Mouse (Mus musculus) embryonic facial prominence, embryonic 15.5 days (tissue): ENCODE data around the gene C530008M17Rik. TPM values are rescaled to one million over a fixed set of nuclear protein-coding genes. Genes with fewer than 3 reads are reported as not detected.

ENCODE experiments used
- ATAC-seq: fragments of 200-750 bp; cut with Nextera tagmentation; 2 replicates; pipeline ENCODE4 v1.8.0; 2017; ENCODE audit warnings: low read depth, moderate TSS enrichment; ENCODE audit not compliant: insufficient number of reproducible peaks, low FRiP score, low TSS enrichment
- H3K27ac ChIP-seq: fragments of 300-500 bp; sonication (generic); replicated peaks from 2 replicates; pipeline ENCODE4 v1.5.1; 2015; ENCODE audit warnings: mild to moderate bottlenecking, inconsistent platforms
- H3K27me3 ChIP-seq: fragments of 300-500 bp; sonication (generic); 2 replicates; pipeline ENCODE4 v1.6.1; 2015; ENCODE audit warnings: inconsistent platforms
- H3K36me3 ChIP-seq: fragments of 300-500 bp; sonication (generic); 2 replicates; pipeline ENCODE4 v1.6.1; 2015; ENCODE audit warnings: mild to moderate bottlenecking, inconsistent platforms
- H3K4me1 ChIP-seq: fragments of 300-500 bp; sonication (generic); 2 replicates; pipeline ENCODE4 v1.6.1; 2015; ENCODE audit warnings: inconsistent platforms
- H3K4me2 ChIP-seq: fragments of 300-500 bp; sonication (generic); replicated peaks from 2 replicates; pipeline ENCODE4 v1.6.1; 2015; ENCODE audit warnings: mild to moderate bottlenecking, inconsistent platforms
- H3K4me3 ChIP-seq: fragments of 300-500 bp; sonication (generic); replicated peaks from 2 replicates; pipeline ENCODE4 v1.5.1; 2015; ENCODE audit warnings: mild to moderate bottlenecking, inconsistent platforms
- H3K9ac ChIP-seq: fragments of 300-500 bp; sonication (generic); 2 replicates; pipeline ENCODE4 v1.6.1; 2015; ENCODE audit warnings: inconsistent platforms
- H3K9me3 ChIP-seq: fragments of 300-500 bp; sonication (generic); replicated peaks from 2 replicates; pipeline ENCODE4 v1.6.1; 2016; ENCODE audit warnings: inconsistent platforms
- WGBS: fragments of 180-500 bp; shearing (Covaris S2); methylation state at CpG from one replicate; pipeline ENCODE4 v1.1.7; 2015; 5-methylcytosine and 5-hydroxymethylcytosine counted together
- polyA plus RNA-seq: library from polyadenylated mRNA; unstranded; fragments of >200 nt; fragmentation: Nextera tagmentation; extraction: Ambion mirVana; gene quantifications from 2 replicates; pipeline ENCODE4 v1.2.1, GENCODE M21; 2015

The C530008M17Rik gene
- polyA plus RNA-seq, 1 experiment from 2014 or later: 17.0 TPM

DNA sequence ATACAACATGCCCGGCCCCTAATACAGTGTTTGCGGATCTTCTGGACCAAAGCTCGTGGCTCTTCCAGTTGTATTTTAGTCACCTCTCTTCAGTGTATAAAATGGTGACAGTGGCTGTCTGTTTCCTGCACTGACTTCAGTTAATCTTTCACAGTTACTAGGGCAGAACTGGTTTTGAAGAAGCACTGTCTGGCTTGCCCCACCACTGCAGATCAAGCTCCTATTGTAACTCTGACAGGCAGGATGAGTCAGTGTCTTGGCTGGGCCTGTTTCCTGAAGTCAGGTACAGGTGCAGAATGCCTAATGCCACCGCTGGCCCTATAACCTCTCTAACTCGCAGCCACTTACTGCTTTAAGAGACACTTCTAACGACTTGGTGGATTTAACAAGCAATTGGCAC, 152.7 kb downstream of the C530008M17Rik start:
- no peak for ATAC-seq
- Histone ChIP-seq H3K4me3 (no peak overlapping the region), H3K9me3 (no peaks in the 10 kb centered on the region), H3K4me2 (no peak overlapping the region), H3K36me3 (no peaks in the 10 kb centered on the region), H3K27me3 (no peaks in the 10 kb centered on the region), H3K27ac (no peak overlapping the region), H3K9ac (no peak overlapping the region), H3K4me1 (peaks cover 7% of the 10 kb centered on the region)
- 85% methylated on average over 6 of the region's 6 CpGs for WGBS

DNA sequence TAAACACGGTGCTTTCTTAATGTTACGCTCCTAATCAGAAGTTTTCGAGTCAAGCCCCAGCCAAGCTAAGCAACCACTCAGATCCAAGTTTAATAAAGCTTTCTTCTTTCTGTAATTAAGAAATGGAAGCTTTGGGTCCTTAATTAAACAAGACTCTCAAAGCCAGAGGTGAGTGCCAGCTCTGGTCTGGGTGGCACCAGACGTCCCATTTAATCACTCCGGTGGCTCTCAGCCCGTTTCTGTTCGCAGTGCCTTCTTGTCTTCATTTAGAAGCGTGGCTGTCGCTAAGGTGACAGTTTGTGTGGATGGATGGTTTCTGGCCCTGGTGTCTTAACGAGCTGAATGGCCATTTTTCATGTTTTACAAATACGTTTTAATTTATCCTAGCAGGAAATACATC, 158.7 kb downstream of the C530008M17Rik start:
- H3K4me2 ChIP-seq: no peak overlapping the region
- no peak overlapping the region for H3K4me3 ChIP-seq
- H3K9ac ChIP-seq: no peak overlapping the region
- no peaks in the 10 kb centered on the region for H3K9me3 ChIP-seq
- H3K36me3 ChIP-seq: no peaks in the 10 kb centered on the region
- no peak overlapping the region for H3K27ac ChIP-seq
- WGBS: 65% methylated on average over 11 of the region's 11 CpGs
- ATAC-seq: no peak
- no peaks in the 10 kb centered on the region for H3K27me3 ChIP-seq
- peaks cover 15% of the 10 kb centered on the region for H3K4me1 ChIP-seq

DNA sequence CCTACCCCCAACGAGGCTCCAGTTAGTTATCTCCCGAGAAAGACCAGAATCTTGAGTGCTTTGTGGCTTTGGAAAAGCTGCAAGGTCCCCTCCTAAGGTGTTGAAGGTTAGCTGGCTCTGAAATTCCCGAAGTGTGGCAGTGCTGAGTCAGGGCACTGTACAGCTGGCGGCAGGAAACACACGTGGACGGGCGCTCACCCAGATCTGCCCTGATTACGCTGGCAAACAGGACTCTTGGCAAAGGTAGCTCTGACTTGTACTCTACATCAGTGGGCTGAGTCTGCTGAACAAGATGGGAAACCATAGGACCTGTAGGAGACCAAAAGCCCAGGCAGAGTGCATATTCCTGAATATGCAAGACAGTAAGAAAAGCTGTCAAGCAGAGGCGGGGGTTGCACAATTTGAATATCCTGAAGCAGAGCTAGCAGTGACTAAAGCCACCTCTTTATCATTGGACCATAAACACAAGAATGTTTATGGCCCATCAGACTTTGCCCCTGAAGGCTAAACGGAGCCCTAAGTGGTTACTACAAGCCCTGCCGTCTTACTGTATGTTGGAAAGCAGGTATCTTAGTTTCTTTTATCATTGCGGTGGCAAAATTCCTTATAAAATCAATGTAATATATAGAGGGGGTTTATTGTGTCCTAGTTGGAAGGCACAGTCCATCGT, 159.6 kb downstream of the C530008M17Rik start:
- Histone ChIP-seq H3K4me2 (no peak overlapping the region), H3K36me3 (no peaks in the 10 kb centered on the region), H3K27ac (no peak overlapping the region), H3K9ac (no peak overlapping the region), H3K9me3 (no peaks in the 10 kb centered on the region), H3K4me3 (no peak overlapping the region), H3K4me1 (peaks cover 15% of the 10 kb centered on the region), H3K27me3 (no peaks in the 10 kb centered on the region)
- 78% methylated on average over 13 of the region's 13 CpGs for WGBS
- no peak for ATAC-seq

DNA sequence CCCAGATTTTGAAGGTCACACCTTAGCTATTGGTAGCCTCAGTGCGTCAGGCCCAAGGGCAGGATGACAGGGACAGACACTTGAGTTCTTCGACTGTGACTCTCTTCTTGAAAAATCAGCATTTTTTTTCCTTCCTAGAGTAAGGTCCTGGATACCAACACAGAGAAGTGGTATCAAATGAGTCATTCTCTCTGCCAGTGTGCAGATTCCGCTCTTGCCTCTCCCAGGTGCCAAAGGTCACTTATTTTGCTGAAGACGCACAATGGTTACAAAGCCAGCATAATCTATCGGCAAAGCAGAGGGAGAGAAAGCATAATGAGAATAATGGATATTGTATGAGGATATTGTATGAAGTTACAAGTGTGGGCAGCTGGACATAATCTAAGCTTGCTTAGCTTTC, 160.4 kb downstream of the C530008M17Rik start:
- H3K4me1 ChIP-seq: peaks cover 8% of the 10 kb centered on the region; the same call in 1 of the 2 replicates
- H3K27ac ChIP-seq: no peak overlapping the region
- H3K4me2 ChIP-seq: no peak overlapping the region
- no peak overlapping the region for H3K9ac ChIP-seq
- H3K36me3 ChIP-seq: no peaks in the 10 kb centered on the region
- H3K9me3 ChIP-seq: no peaks in the 10 kb centered on the region
- no peak overlapping the region for H3K4me3 ChIP-seq
- H3K27me3 ChIP-seq: no peaks in the 10 kb centered on the region
- WGBS: 89% methylated on average over 5 of the region's 5 CpGs
- no peak for ATAC-seq

GRCm38 (mm10) chr5:76817678-76818077, 161.4 kb downstream of the C530008M17Rik start:
- no peak for ATAC-seq
- peaks cover 8% of the 10 kb centered on the region; the same call in 1 of the 2 replicates for H3K4me1 ChIP-seq

GRCm38 (mm10) chr5:76818807-76819206, 162.5 kb downstream of the C530008M17Rik start:
- no peak for ATAC-seq
- H3K4me2 ChIP-seq: no peak overlapping the region
- 84% methylated on average over 6 of the region's 6 CpGs for WGBS

More at GRCm38 (mm10) chr5:76817678-76818077, 161.4 kb downstream of the C530008M17Rik start:
- H3K36me3 ChIP-seq: no peaks in the 10 kb centered on the region
- H3K27me3 ChIP-seq: no peaks in the 10 kb centered on the region
- 85% methylated on average over 15 of the region's 15 CpGs for WGBS
- no peak overlapping the region for H3K4me3 ChIP-seq
- no peak overlapping the region for H3K4me2 ChIP-seq
- no peaks in the 10 kb centered on the region for H3K9me3 ChIP-seq
- no peak overlapping the region for H3K9ac ChIP-seq
- no peak overlapping the region for H3K27ac ChIP-seq

DNA sequence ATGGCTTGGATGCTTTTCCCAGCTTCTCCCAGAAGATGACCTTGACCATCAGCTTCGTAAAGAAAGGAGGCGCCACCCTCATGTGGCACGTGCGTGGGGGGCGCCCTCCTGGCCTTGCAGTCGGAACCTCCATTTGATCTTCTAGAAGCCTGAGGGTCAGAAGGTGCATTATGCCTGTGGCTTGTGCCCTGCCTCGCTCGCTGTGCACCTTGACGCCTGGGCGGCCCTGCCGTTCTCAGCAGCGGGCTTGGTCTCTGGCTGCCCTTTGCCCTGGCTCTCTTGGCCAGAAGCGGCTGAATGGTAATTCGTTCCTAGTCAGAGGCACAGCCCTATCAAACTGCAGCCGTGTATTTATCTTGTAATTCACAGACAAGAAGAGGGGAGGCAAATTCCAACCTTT, 165.8 kb downstream of the C530008M17Rik start:
- H3K27ac ChIP-seq: no peak overlapping the region
- no peak overlapping the region for H3K4me2 ChIP-seq
- H3K4me1 ChIP-seq: no peaks in the 10 kb centered on the region; the same call in 1 of the 2 replicates
- 87% methylated on average over 15 of the region's 15 CpGs for WGBS
- ATAC-seq: no peak
- no peaks in the 10 kb centered on the region for H3K9me3 ChIP-seq
- no peak overlapping the region for H3K4me3 ChIP-seq
- no peak overlapping the region for H3K9ac ChIP-seq
- no peaks in the 10 kb centered on the region for H3K36me3 ChIP-seq
- H3K27me3 ChIP-seq: no peaks in the 10 kb centered on the region

More at GRCm38 (mm10) chr5:76818807-76819206, 162.5 kb downstream of the C530008M17Rik start:
- no peak overlapping the region for H3K4me3 ChIP-seq
- H3K36me3 ChIP-seq: no peaks in the 10 kb centered on the region
- no peak overlapping the region for H3K27ac ChIP-seq
- H3K27me3 ChIP-seq: no peaks in the 10 kb centered on the region
- H3K4me1 ChIP-seq: peaks cover 8% of the 10 kb centered on the region; the same call in 1 of the 2 replicates
- H3K9me3 ChIP-seq: no peaks in the 10 kb centered on the region
- no peak overlapping the region for H3K9ac ChIP-seq

DNA sequence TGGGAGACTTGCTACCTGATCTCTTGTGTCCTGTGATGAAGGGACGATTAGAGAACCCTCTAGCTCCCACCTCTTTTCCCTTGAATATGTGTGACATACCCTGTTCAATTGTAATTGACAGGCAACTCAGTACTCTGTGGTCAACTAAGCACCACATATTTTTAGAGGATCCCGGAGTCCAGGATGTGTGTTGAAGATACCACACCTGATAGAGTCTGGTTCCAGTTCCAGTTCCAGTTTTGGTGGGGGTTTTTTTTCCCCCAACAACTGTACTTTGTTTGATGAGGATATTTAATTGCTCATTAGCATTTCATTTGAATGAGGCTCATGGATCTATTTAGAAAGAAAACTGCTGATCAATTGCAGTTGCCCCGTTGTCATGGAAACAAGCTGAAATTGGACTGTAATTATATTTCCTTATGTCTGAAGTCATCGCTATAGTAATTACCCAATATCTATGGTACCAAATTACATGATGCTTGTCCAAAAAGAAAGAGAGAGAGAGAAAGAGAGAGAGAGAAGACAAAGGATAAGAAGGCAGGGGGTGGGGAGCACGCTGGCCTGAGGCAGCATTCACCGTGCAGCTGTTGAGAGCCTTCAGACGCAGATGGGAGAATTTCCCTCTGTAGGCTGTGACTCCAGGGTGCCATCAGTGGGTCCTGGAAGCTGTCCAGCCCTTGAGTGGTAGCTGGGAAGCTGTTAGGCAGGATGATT, 172.4 kb downstream of the C530008M17Rik start:
- H3K9ac ChIP-seq: no peak overlapping the region
- no peaks in the 10 kb centered on the region for H3K36me3 ChIP-seq
- no peaks in the 10 kb centered on the region for H3K27me3 ChIP-seq
- no peaks in the 10 kb centered on the region for H3K9me3 ChIP-seq
- no peaks in the 10 kb centered on the region for H3K4me1 ChIP-seq
- H3K4me3 ChIP-seq: no peak overlapping the region
- no peak overlapping the region for H3K4me2 ChIP-seq
- WGBS: 63% methylated on average over 7 of the region's 7 CpGs
- ATAC-seq: no peak
- no peak overlapping the region for H3K27ac ChIP-seq

GRCm38 (mm10) chr5:76832529-76833210, 176.4 kb downstream of the C530008M17Rik start:
- 64% methylated on average over 17 of the region's 17 CpGs for WGBS
- H3K4me1 ChIP-seq: no peaks in the 10 kb centered on the region
- no peaks in the 10 kb centered on the region for H3K36me3 ChIP-seq
- peak; percentile 58 for ATAC-seq
- H3K27me3 ChIP-seq: no peaks in the 10 kb centered on the region
- no peak overlapping the region for H3K27ac ChIP-seq
- no peaks in the 10 kb centered on the region for H3K9me3 ChIP-seq
- no peak overlapping the region for H3K9ac ChIP-seq
- H3K4me2 ChIP-seq: no peak overlapping the region
- H3K4me3 ChIP-seq: no peak overlapping the region

DNA sequence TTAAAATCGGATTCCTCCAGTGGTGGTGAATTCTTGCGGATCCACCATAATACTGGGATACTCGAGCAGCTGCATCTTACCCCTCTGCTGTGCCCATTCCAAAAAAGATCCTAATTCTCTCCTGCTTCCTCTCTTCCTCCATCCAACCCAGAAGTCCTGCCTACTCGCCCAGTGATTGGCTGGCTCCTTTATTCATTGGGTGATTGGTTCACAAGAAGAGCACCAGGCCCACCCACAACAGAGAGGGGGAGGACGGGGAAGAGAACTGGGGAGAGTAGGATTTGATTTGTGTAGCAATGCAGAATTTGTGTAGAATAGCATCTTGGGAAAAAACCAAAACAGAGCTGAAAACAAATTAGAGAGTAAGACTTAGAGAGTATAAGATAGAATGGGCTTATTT, 180.7 kb downstream of the C530008M17Rik start:
- no peak for ATAC-seq
- Histone ChIP-seq H3K4me1 (no peaks in the 10 kb centered on the region), H3K4me3 (no peak overlapping the region), H3K27ac (no peak overlapping the region), H3K9ac (no peak overlapping the region), H3K36me3 (no peaks in the 10 kb centered on the region), H3K4me2 (no peak overlapping the region), H3K9me3 (no peaks in the 10 kb centered on the region), H3K27me3 (no peaks in the 10 kb centered on the region)
- WGBS: 62% methylated on average over 5 of the region's 5 CpGs

DNA sequence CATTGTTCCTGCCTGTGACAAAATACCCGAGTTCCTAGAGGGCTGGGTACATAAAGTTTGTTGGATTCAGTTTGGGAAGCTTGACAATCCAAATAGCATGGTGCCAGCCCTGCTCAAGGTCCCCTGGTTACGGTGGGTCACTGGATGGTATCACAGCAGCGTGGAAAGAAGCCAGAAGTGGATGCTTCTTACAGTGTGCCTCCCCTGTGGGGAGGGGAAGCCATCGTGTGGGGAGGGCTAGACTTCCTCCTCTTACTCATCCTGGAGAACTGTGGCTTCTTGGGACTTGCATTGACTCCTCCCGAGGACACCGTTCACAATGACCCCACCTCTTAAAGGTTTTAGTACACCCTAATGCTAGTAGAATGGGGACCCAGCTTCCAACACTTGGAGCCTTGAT, 183.5 kb downstream of the C530008M17Rik start:
- Histone ChIP-seq H3K9me3 (no peaks in the 10 kb centered on the region), H3K4me1 (no peaks in the 10 kb centered on the region), H3K4me2 (no peak overlapping the region), H3K36me3 (no peaks in the 10 kb centered on the region), H3K4me3 (no peak overlapping the region), H3K27ac (no peak overlapping the region), H3K27me3 (no peaks in the 10 kb centered on the region), H3K9ac (no peak overlapping the region)
- 78% methylated on average over 6 of the region's 6 CpGs for WGBS
- ATAC-seq: no peak
